Mouse (Mus musculus) cerebellum, adult 2 months (tissue): ENCODE data around the gene Zbtb7b. TPM values are rescaled to one million over a fixed set of nuclear protein-coding genes. Genes with fewer than 3 reads are reported as not detected.

Source experiments
- DNase-seq, 2 experiments: peaks; one replicate each; pipeline ENCODE4 v3.0.0; 2021
- H3K27ac ChIP-seq: fragments of 200-500 bp; 2 replicates; pipeline ENCODE4 v1.5.1; 2012; ENCODE audit warnings: low read length, control low read depth, inconsistent platforms; ENCODE audit not compliant: insufficient read depth
- H3K27me3 ChIP-seq: fragments of 200-500 bp; 2 replicates; pipeline ENCODE4 v1.6.1; 2012; ENCODE audit warnings: inconsistent platforms, mild to moderate bottlenecking, low read length, moderate library complexity; ENCODE audit not compliant: control insufficient read depth, insufficient read depth
- H3K4me1 ChIP-seq: fragments of 200-500 bp; 2 replicates; pipeline ENCODE4 v1.6.1; 2011; ENCODE audit warnings: low read length; ENCODE audit not compliant: control insufficient read depth, insufficient read depth
- H3K4me3 ChIP-seq: fragments of 200-500 bp; replicated peaks from 2 replicates; pipeline ENCODE3; 2011; ENCODE audit warnings: mild to moderate bottlenecking, low read depth, low read length, control low read depth; ENCODE audit not compliant: insufficient read depth
- CTCF ChIP-seq: fragments of 200-500 bp; IDR thresholded peaks from 2 replicates; pipeline ENCODE4 v1.5.1; 2011; ENCODE audit warnings: low read depth, mild to moderate bottlenecking, control low read depth, low read length, moderate library complexity, borderline replicate concordance; ENCODE audit not compliant: insufficient read depth
- POLR2A ChIP-seq: fragments of 200-500 bp; IDR thresholded peaks from 2 replicates; pipeline ENCODE4 v1.6.1; 2011; ENCODE audit warnings: low read length, control low read depth, borderline replicate concordance; ENCODE audit not compliant: insufficient read depth
- WGBS: fragments of 180-500 bp; shearing (Covaris S2); methylation state at CpG from one replicate; pipeline ENCODE4 v1.1.7; 2018; 5-methylcytosine and 5-hydroxymethylcytosine counted together
- polyA plus RNA-seq: library from polyadenylated mRNA; depleted of rRNA; stranded (reverse); fragments of >200 nt; gene quantifications from 2 replicates; pipeline ENCODE4 v1.2.3, GENCODE M21; 2012; rRNA removed

Zbtb7b gene
- polyA plus RNA-seq, 1 experiment: 43.3 TPM

- DNase-seq: no peak
- Histone ChIP-seq H3K4me3 (no peak overlapping the region), H3K27me3 (no peaks in the 10 kb centered on the region), H3K4me1 (no peaks in the 10 kb centered on the region; the same call in 1 of the 2 replicates), H3K27ac (no peak overlapping the region)
- TF ChIP-seq POLR2A (no peak), CTCF (no peak)
- WGBS: 71% methylated on average over 10 of the region's 10 CpGs
Measured at GRCm38 (mm10) chr3:89332013-89332412, 62.6 kb downstream of the Zbtb7b start.

GRCm38 (mm10) chr3:89331561-89331960 is 63.0 kb downstream of the Zbtb7b start:
- DNase-seq: no peak
- H3K27ac ChIP-seq: no peak overlapping the region
- H3K4me1 ChIP-seq: no peaks in the 10 kb centered on the region; the same call in 1 of the 2 replicates
- no peaks in the 10 kb centered on the region for H3K27me3 ChIP-seq
- no peak overlapping the region for H3K4me3 ChIP-seq
- 80% methylated on average over 13 of the region's 13 CpGs for WGBS
- TF ChIP-seq POLR2A (no peak), CTCF (no peak)

GRCm38 (mm10) chr3:89330948-89331347 is 63.6 kb downstream of the Zbtb7b start:
- Histone ChIP-seq H3K4me1 (no peaks in the 10 kb centered on the region; the same call in 1 of the 2 replicates), H3K27ac (no peak overlapping the region), H3K27me3 (no peaks in the 10 kb centered on the region), H3K4me3 (no peak overlapping the region)
- no peak for TF ChIP-seq POLR2A
- no peak for TF ChIP-seq CTCF
- DNase-seq: no peak
- WGBS: 53% methylated on average over 10 of the region's 10 CpGs

GRCm38 (mm10) chr3:89330346-89330745 is 64.2 kb downstream of the Zbtb7b start:
- TF ChIP-seq CTCF (no peak), POLR2A (no peak)
- no peak for DNase-seq
- Histone ChIP-seq H3K27ac (no peak overlapping the region), H3K4me3 (no peak overlapping the region), H3K4me1 (no peaks in the 10 kb centered on the region; the same call in 1 of the 2 replicates), H3K27me3 (no peaks in the 10 kb centered on the region)
- 32% methylated on average over 3 of the region's 3 CpGs for WGBS

- H3K4me3 ChIP-seq: no peak overlapping the region
- TF ChIP-seq POLR2A (no peak), CTCF (no peak)
- no peaks in the 10 kb centered on the region for H3K27me3 ChIP-seq
- 21% methylated on average over 4 of the region's 4 CpGs for WGBS
- no peak overlapping the region for H3K27ac ChIP-seq
- no peaks in the 10 kb centered on the region; the same call in 1 of the 2 replicates for H3K4me1 ChIP-seq
- DNase-seq: no peak
Measured at GRCm38 (mm10) chr3:89328623-89329022, 66.0 kb downstream of the Zbtb7b start.

Other genes with a start within 250 kb of the Zbtb7b start
- 13.0 and 14.6 TPM in 2 replicates for gene Hcn3, start 234.6 kb downstream of the Zbtb7b start, polyA plus RNA-seq
- gene Clk2, start 230.0 kb downstream of the Zbtb7b start, polyA plus RNA-seq: 75.5 and 80.2 TPM in 2 replicates
- gene Scamp3, start 217.3 kb downstream of the Zbtb7b start, polyA plus RNA-seq: 109 and 121 TPM in 2 replicates
- gene Fam189b, start 211.6 kb downstream of the Zbtb7b start, polyA plus RNA-seq: 86.8 and 97.7 TPM in 2 replicates
- gene Gba, start 191.8 kb downstream of the Zbtb7b start, polyA plus RNA-seq: 69.2 and 69.8 TPM in 2 replicates
- gene Thbs3, start 179.6 kb downstream of the Zbtb7b start, polyA plus RNA-seq: 23.8 and 24.2 TPM in 2 replicates
- gene Mtx1, start 167.7 kb downstream of the Zbtb7b start, polyA plus RNA-seq: 153 and 167 TPM in 2 replicates
- gene Muc1, start 165.7 kb downstream of the Zbtb7b start, polyA plus RNA-seq: 0.55 and 0.69 TPM in 2 replicates
- 80.4 and 82.9 TPM in 2 replicates for gene Krtcap2, start 148.8 kb downstream of the Zbtb7b start, polyA plus RNA-seq
- gene Trim46, start 148.5 kb downstream of the Zbtb7b start, polyA plus RNA-seq: 49.8 and 58.5 TPM in 2 replicates
- gene Dpm3, start 135.4 kb downstream of the Zbtb7b start, polyA plus RNA-seq: 212 and 218 TPM in 2 replicates
- 122 and 127 TPM in 2 replicates for gene Slc50a1, start 124.2 kb downstream of the Zbtb7b start, polyA plus RNA-seq
- 14.2 and 14.7 TPM in 2 replicates for gene Efna1, start 113.6 kb downstream of the Zbtb7b start, polyA plus RNA-seq
- 31.9 and 37.0 TPM in 2 replicates for gene Efna3, start 71.8 kb downstream of the Zbtb7b start, polyA plus RNA-seq
- 0.36 and 0.64 TPM in 2 replicates for gene Efna4, start 56.7 kb downstream of the Zbtb7b start, polyA plus RNA-seq
- gene Adam15, start 44.8 kb downstream of the Zbtb7b start, polyA plus RNA-seq: 142 and 147 TPM in 2 replicates
- 0.32 and 0.36 TPM in 2 replicates for gene Dcst2, start 32.8 kb downstream of the Zbtb7b start, polyA plus RNA-seq
- gene Dcst1, start 29.5 kb downstream of the Zbtb7b start, polyA plus RNA-seq: 0.10 and 0.27 TPM in 2 replicates
- gene Lenep, start 8.0 kb upstream of the Zbtb7b start, polyA plus RNA-seq: 4.0 and 6.7 TPM in 2 replicates
- 50.1 and 54.0 TPM in 2 replicates for gene Flad1, start 17.1 kb upstream of the Zbtb7b start, polyA plus RNA-seq
- 7.0 and 7.2 TPM in 2 replicates for gene Cks1b, start 23.6 kb upstream of the Zbtb7b start, polyA plus RNA-seq
- gene Shc1, start 23.7 kb upstream of the Zbtb7b start, polyA plus RNA-seq: 15.9 and 16.0 TPM in 2 replicates
- gene Pygo2, start 35.4 kb upstream of the Zbtb7b start, polyA plus RNA-seq: 38.7 and 39.3 TPM in 2 replicates
- 26.5 and 30.5 TPM in 2 replicates for gene Pbxip1, start 41.9 kb upstream of the Zbtb7b start, polyA plus RNA-seq
- gene Pmvk, start 59.8 kb upstream of the Zbtb7b start, polyA plus RNA-seq: 68.7 and 71.0 TPM in 2 replicates
- 6.1 and 6.2 TPM in 2 replicates for gene Kcnn3, start 125.4 kb upstream of the Zbtb7b start, polyA plus RNA-seq